Mouse (Mus musculus): ENCODE measurements around the gene Rpp21. TPM values are rescaled to one million over a fixed set of nuclear protein-coding genes. Genes with fewer than 3 reads are reported as not detected.

Gene Rpp21
- polyA plus RNA-seq, 2 experiments = 73.2 to 123 TPM

DNA sequence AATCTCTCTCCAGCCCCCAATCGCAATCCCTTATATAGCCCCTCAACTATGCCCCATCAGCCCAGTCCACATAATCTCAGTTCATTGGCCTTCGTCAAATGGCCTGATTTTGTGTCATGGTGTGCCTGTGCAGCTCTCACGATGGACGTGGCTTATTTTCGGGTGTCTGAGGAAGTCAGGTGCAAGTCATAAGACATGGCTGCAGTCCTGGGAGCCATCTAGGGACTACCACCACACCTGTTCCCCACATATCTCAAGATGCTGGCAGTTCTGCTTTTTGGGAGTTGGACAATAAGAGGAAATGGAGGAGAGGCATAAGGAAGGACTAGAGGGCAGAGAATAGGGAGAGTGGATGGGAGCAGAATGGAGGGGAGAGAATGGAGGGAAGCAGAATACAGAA lies 24.3 kb downstream of the Rpp21 start:
- DNase-seq (ENCODE audit: low spot score) (no peak), ATAC-seq (ENCODE audit: low FRiP score, low read depth) (no peak)
- no peak overlapping the region for H3K27ac ChIP-seq (replicated peaks; ENCODE audit: low read depth, low read length)
- H3K27me3 ChIP-seq (ENCODE audit: control insufficient read depth, insufficient read depth, low read length) = peaks cover 49% of the 10 kb centered on the region
- H3K36me3 ChIP-seq (ENCODE audit: control insufficient read depth, insufficient read depth, low read length) = no peaks in the 10 kb centered on the region
- H3K9ac ChIP-seq (ENCODE audit: low read depth, low read length, severe bottlenecking) = no peak overlapping the region
- H3K9me3 ChIP-seq (ENCODE audit: control insufficient read depth, low read length) = no peaks in the 10 kb centered on the region
- no peak for TF ChIP-seq POLR2A (IDR thresholded peaks at IDR 0.05; ENCODE audit: borderline replicate concordance, extremely low read depth, insufficient read depth, insufficient read length)
- no peak overlapping the region for H3K4me2 ChIP-seq (replicated peaks; ENCODE audit: low read depth, low read length, severe bottlenecking)
- 0 out of 2 replicates have a peak, but pooled peaks cover 3% of the 10 kb centered on the region for H3K4me1 ChIP-seq (ENCODE audit: control insufficient read depth, insufficient read depth, low read length)
- 75% methylated on average over 5 of the region's 5 CpGs for WGBS
- no peak overlapping the region for H3K4me3 ChIP-seq (replicated peaks; ENCODE audit: low read length)

DNA sequence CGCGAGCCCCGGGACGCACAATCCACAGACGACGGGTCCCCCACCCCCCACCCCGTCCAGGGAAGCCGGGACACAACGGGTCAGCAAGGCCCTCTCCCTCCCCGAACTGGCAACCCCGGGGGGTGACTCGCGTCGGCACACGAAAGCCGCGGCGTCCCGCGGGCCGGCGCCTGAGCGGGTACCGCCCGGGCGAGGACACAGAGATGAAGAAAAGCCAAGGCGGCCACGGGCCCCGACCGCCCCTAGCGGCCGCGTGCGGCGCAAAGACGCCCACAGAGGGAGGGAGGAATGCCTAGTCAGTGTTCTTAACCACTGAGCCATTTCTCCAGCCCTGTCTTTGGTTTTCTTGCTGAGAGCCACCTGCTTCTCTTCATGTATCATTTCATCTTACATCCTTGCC lies 26.6 kb downstream of the Rpp21 start:
- no peaks in the 10 kb centered on the region for H3K9me3 ChIP-seq (ENCODE audit: control insufficient read depth, low read length)
- H3K27me3 ChIP-seq (ENCODE audit: control insufficient read depth, insufficient read depth, low read length) = peaks cover 48% of the 10 kb centered on the region
- H3K4me3 ChIP-seq (replicated peaks; ENCODE audit: low read length) = no peak overlapping the region
- ATAC-seq (ENCODE audit: low FRiP score, low read depth) (no peak), DNase-seq (ENCODE audit: low spot score) (peak; percentile 88)
- no peak overlapping the region for H3K4me2 ChIP-seq (replicated peaks; ENCODE audit: low read depth, low read length, severe bottlenecking)
- H3K36me3 ChIP-seq (ENCODE audit: control insufficient read depth, insufficient read depth, low read length) = no peaks in the 10 kb centered on the region
- no peak for TF ChIP-seq POLR2A (IDR thresholded peaks at IDR 0.05; ENCODE audit: borderline replicate concordance, extremely low read depth, insufficient read depth, insufficient read length)
- WGBS = 13% methylated on average over 35 of the region's 36 CpGs
- no peak overlapping the region for H3K9ac ChIP-seq (ENCODE audit: low read depth, low read length, severe bottlenecking)
- H3K27ac ChIP-seq (replicated peaks; ENCODE audit: low read depth, low read length) = no peak overlapping the region
- H3K4me1 ChIP-seq (ENCODE audit: control insufficient read depth, insufficient read depth, low read length) = no peaks in the 10 kb centered on the region

- Histone ChIP-seq H3K9me3 (ENCODE audit: control insufficient read depth, low read length) (no peaks in the 10 kb centered on the region), H3K27me3 (ENCODE audit: control insufficient read depth, insufficient read depth, low read length) (peaks cover 59% of the 10 kb centered on the region), H3K4me2 (replicated peaks; ENCODE audit: low read depth, low read length, severe bottlenecking) (no peak overlapping the region), H3K4me3 (replicated peaks; ENCODE audit: low read length) (no peak overlapping the region), H3K36me3 (ENCODE audit: control insufficient read depth, insufficient read depth, low read length) (no peaks in the 10 kb centered on the region), H3K27ac (replicated peaks; ENCODE audit: low read depth, low read length) (no peak overlapping the region), H3K4me1 (ENCODE audit: control insufficient read depth, insufficient read depth, low read length) (no peaks in the 10 kb centered on the region), H3K9ac (ENCODE audit: low read depth, low read length, severe bottlenecking) (no peak overlapping the region)
- DNase-seq (ENCODE audit: low spot score) (no peak), ATAC-seq (ENCODE audit: low FRiP score, low read depth) (no peak)
- 6% methylated on average over 5 of the region's 5 CpGs for WGBS
- no peak for TF ChIP-seq POLR2A (IDR thresholded peaks at IDR 0.05; ENCODE audit: borderline replicate concordance, extremely low read depth, insufficient read depth, insufficient read length)
Measured at GRCm38 (mm10) chr17:36229046-36229445, 28.8 kb downstream of the Rpp21 start.

- Histone ChIP-seq H3K9ac (ENCODE audit: low read depth, low read length, severe bottlenecking) (no peak overlapping the region), H3K4me1 (ENCODE audit: control insufficient read depth, insufficient read depth, low read length) (no peaks in the 10 kb centered on the region), H3K9me3 (ENCODE audit: control insufficient read depth, low read length) (no peaks in the 10 kb centered on the region), H3K36me3 (ENCODE audit: control insufficient read depth, insufficient read depth, low read length) (no peaks in the 10 kb centered on the region), H3K27ac (replicated peaks; ENCODE audit: low read depth, low read length) (no peak overlapping the region), H3K4me3 (replicated peaks; ENCODE audit: low read length) (no peak overlapping the region), H3K4me2 (replicated peaks; ENCODE audit: low read depth, low read length, severe bottlenecking) (no peak overlapping the region), H3K27me3 (ENCODE audit: control insufficient read depth, insufficient read depth, low read length) (peaks cover 60% of the 10 kb centered on the region)
- DNase-seq (ENCODE audit: low spot score) = no peak
- TF ChIP-seq POLR2A (IDR thresholded peaks at IDR 0.05; ENCODE audit: borderline replicate concordance, extremely low read depth, insufficient read depth, insufficient read length) = no peak
- 18% methylated on average over 8 of the region's 8 CpGs for WGBS
- ATAC-seq (ENCODE audit: low FRiP score, low read depth) = no peak
Measured at GRCm38 (mm10) chr17:36226921-36227320, 30.9 kb downstream of the Rpp21 start.

- Histone ChIP-seq H3K4me3 (replicated peaks; ENCODE audit: low read length) (no peak overlapping the region), H3K4me1 (ENCODE audit: control insufficient read depth, insufficient read depth, low read length) (no peaks in the 10 kb centered on the region), H3K9ac (ENCODE audit: low read depth, low read length, severe bottlenecking) (no peak overlapping the region), H3K4me2 (replicated peaks; ENCODE audit: low read depth, low read length, severe bottlenecking) (no peak overlapping the region), H3K36me3 (ENCODE audit: control insufficient read depth, insufficient read depth, low read length) (no peaks in the 10 kb centered on the region), H3K27ac (replicated peaks; ENCODE audit: low read depth, low read length) (no peak overlapping the region), H3K9me3 (ENCODE audit: control insufficient read depth, low read length) (no peaks in the 10 kb centered on the region), H3K27me3 (ENCODE audit: control insufficient read depth, insufficient read depth, low read length) (peaks cover 65% of the 10 kb centered on the region)
- ATAC-seq (ENCODE audit: low FRiP score, low read depth) = no peak
- DNase-seq (ENCODE audit: low spot score) = no peak
- 11% methylated on average over 9 of the region's 9 CpGs for WGBS
- TF ChIP-seq POLR2A (IDR thresholded peaks at IDR 0.05; ENCODE audit: borderline replicate concordance, extremely low read depth, insufficient read depth, insufficient read length) = no peak
Measured at GRCm38 (mm10) chr17:36225231-36225824, 32.5 kb downstream of the Rpp21 start.

All from limb, embryonic 14.5 days (tissue).